Mouse (Mus musculus) bone marrow macrophage, adult 2 months (primary cell): ENCODE measurements around the gene Clstn3.

Experiments
- CTCF ChIP-seq: IDR thresholded peaks from 2 replicates; pipeline ENCODE4 v1.5.1; 2012; ENCODE audit warnings: low read depth, mild to moderate bottlenecking, low read length, moderate library complexity
- POLR2A ChIP-seq: IDR thresholded peaks from 2 replicates; pipeline ENCODE4 v1.6.1; 2012; ENCODE audit warnings: mild to moderate bottlenecking, low read depth, low read length, borderline replicate concordance

GRCm38 (mm10) chr6:124415347-124416088, 49.1 kb downstream of the Clstn3 start:
- TF ChIP-seq POLR2A (0 out of 2 replicates have a peak, but pooled peaks have one; percentile 26), CTCF (peak; percentile 74)
